Mouse (Mus musculus) hindbrain, embryonic 14.5 days (tissue): Measurements from ENCODE around the gene Olfr843. TPM values are rescaled to one million over a fixed set of nuclear protein-coding genes. Genes with fewer than 3 reads are reported as not detected.

Experiments
- ATAC-seq: fragments of 200-750 bp; cut with Nextera tagmentation; 2 replicates; pipeline ENCODE4 v1.8.0; 2017; ENCODE audit warnings: moderate number of reproducible peaks, mild to moderate bottlenecking, moderate TSS enrichment, moderate library complexity; ENCODE audit not compliant: low FRiP score
- DNase-seq: peaks from one replicate; pipeline ENCODE4 v3.0.0-alpha.2; 2015; ENCODE audit warnings: low spot score
- H3K27ac ChIP-seq: fragments of 300-500 bp; sonication (generic); 2 replicates; pipeline ENCODE4 v1.5.1; 2014; ENCODE audit warnings: mild to moderate bottlenecking, moderate library complexity
- H3K27me3 ChIP-seq: fragments of 300-500 bp; sonication (generic); 2 replicates; pipeline ENCODE4 v1.6.1; 2014; ENCODE audit warnings: mild to moderate bottlenecking, low read length, mixed read lengths; ENCODE audit not compliant: control insufficient read depth, insufficient read depth
- H3K36me3 ChIP-seq: fragments of 300-500 bp; sonication (generic); replicated peaks from 2 replicates; pipeline ENCODE4 v1.6.1; 2014; ENCODE audit not compliant: control insufficient read depth, insufficient read depth
- H3K4me1 ChIP-seq: fragments of 300-500 bp; sonication (generic); replicated peaks from 2 replicates; pipeline ENCODE4 v1.6.1; 2014; ENCODE audit warnings: antibody characterized with exemption, low read length, mixed read lengths; ENCODE audit not compliant: control insufficient read depth, insufficient read depth
- H3K4me2 ChIP-seq: fragments of 300-500 bp; sonication (generic); replicated peaks from 2 replicates; pipeline ENCODE4 v1.6.1; 2014; ENCODE audit warnings: mild to moderate bottlenecking, moderate library complexity
- H3K4me3 ChIP-seq: fragments of 300-500 bp; sonication (generic); replicated peaks from 2 replicates; pipeline ENCODE4 v1.5.1; 2014; ENCODE audit warnings: mild to moderate bottlenecking, low read length
- H3K9ac ChIP-seq: fragments of 300-500 bp; sonication (generic); 2 replicates; pipeline ENCODE4 v1.6.1; 2014
- H3K9me3 ChIP-seq: fragments of 300-500 bp; sonication (generic); 2 replicates; pipeline ENCODE4 v1.6.1; 2016; ENCODE audit warnings: low read length; ENCODE audit not compliant: control insufficient read depth
- WGBS: fragments of 180-500 bp; shearing (Covaris S2); extraction: QIAGEN DNeasy Blood & Tissue Kit; methylation state at CpG from one replicate; pipeline ENCODE4 v1.1.7; 2014; 5-methylcytosine and 5-hydroxymethylcytosine counted together
- polyA plus RNA-seq: library from polyadenylated mRNA; unstranded; fragments of >200 nt; fragmentation: Nextera tagmentation; extraction: Ambion mirVana; gene quantifications from 2 replicates; pipeline ENCODE4 v1.2.1, GENCODE M21; 2014

The Olfr843 gene
- not detected in 2 replicates for polyA plus RNA-seq

- DNase-seq (no peak), ATAC-seq (no peak)
- Histone ChIP-seq H3K4me1 (no peaks in the 10 kb centered on the region), H3K4me3 (no peak within 1 kb of the TSS), H3K4me2 (no peak within 1 kb of the TSS), H3K9ac (no peak within 1 kb of the TSS), H3K27me3 (no peaks in the 10 kb centered on the region), H3K36me3 (no peaks in the 10 kb centered on the region), H3K9me3 (0 out of 2 replicates have a peak, but pooled peaks cover 8% of the 10 kb centered on the region), H3K27ac (no peak within 1 kb of the TSS)
- 86% methylated on average over 2 of the region's 2 CpGs for WGBS
Measured at GRCm38 (mm10) chr9:19251887-19252286, at the start of gene Olfr843. Olfr843 (minus strand) TSS chr9:19251987.

Other genes starting within 250 kb of the Olfr843 start
- not detected in 2 replicates for gene Olfr835, start 219.3 kb downstream of the Olfr843 start, polyA plus RNA-seq
- not detected in 2 replicates for gene Olfr836, start 131.6 kb downstream of the Olfr843 start, polyA plus RNA-seq
- gene Olfr837, start 115.7 kb downstream of the Olfr843 start, polyA plus RNA-seq: not detected in 2 replicates
- gene Olfr839-ps1, start 74.7 kb downstream of the Olfr843 start, polyA plus RNA-seq: not detected in 2 replicates
- not detected in 2 replicates for gene Olfr844, start 64.4 kb upstream of the Olfr843 start, polyA plus RNA-seq
- not detected in 2 replicates for gene Olfr845, start 84.5 kb upstream of the Olfr843 start, polyA plus RNA-seq
- not detected in 2 replicates for gene Olfr846, start 112.0 kb upstream of the Olfr843 start, polyA plus RNA-seq
- gene Olfr847, start 126.7 kb upstream of the Olfr843 start, polyA plus RNA-seq: not detected in 2 replicates
- gene Olfr849, start 188.3 kb upstream of the Olfr843 start, polyA plus RNA-seq: not detected in 2 replicates
- not detected in 2 replicates for gene Olfr850, start 226.3 kb upstream of the Olfr843 start, polyA plus RNA-seq
- not detected in 2 replicates for gene Olfr851, start 241.3 kb upstream of the Olfr843 start, polyA plus RNA-seq